Mouse (Mus musculus) left cerebral cortex, adult 8-10 months (tissue): ENCODE data around the gene Rac3. TPM values are rescaled to one million over a fixed set of nuclear protein-coding genes. Genes with fewer than 3 reads are reported as not detected.
A peak's percentile ranks its signal among the peaks of the same experiment; 100 is the strongest.
"Not testable (repeated sequence)": the region's sequence is repeated elsewhere in the genome, so short reads cannot be mapped to it uniquely, and the experiment has no call there.

ENCODE experiments used
- DNase-seq, 2 experiments: peaks; one replicate each; pipeline ENCODE4 v3.0.0; 2022; ENCODE audit warnings: low spot score in 2 of 2
- total RNA-seq, 4 experiments: library from RNA; stranded (reverse); gene quantifications; 2 replicates each; pipeline ENCODE4 v1.2.4; 2022

The Rac3 gene
- total RNA-seq = 10 to 100 TPM; 39.2 to 40.0 (median 39.6) TPM

GRCm38 (mm10) chr11:120721124-120722066 is at the start of gene Rac3:
Gene Rac3 (plus strand): TSS chr11:120721470.
- DNase-seq = peak in 1 of 2 experiments; percentile 34

- DNase-seq = peak; percentile 83 to 92
Measured at GRCm38 (mm10) chr11:120672687-120673593, 48.3 kb upstream of the Rac3 start, which contains the start of gene Aspscr1. Gene Aspscr1 (plus strand): TSS chr11:120672973.

GRCm38 (mm10) chr11:120673594-120674122 is 47.6 kb upstream of the Rac3 start:
- no peak for DNase-seq

- DNase-seq = not testable (repeated sequence)
Measured at GRCm38 (mm10) chr11:120675875-120676274, 45.4 kb upstream of the Rac3 start.

GRCm38 (mm10) chr11:120676951-120677350 is 44.3 kb upstream of the Rac3 start:
- DNase-seq = no peak

- no peak for DNase-seq
Measured at GRCm38 (mm10) chr11:120679909-120680308, 41.4 kb upstream of the Rac3 start.

- no peak for DNase-seq
Measured at GRCm38 (mm10) chr11:120682683-120683082, 38.6 kb upstream of the Rac3 start.

GRCm38 (mm10) chr11:120683536-120683935 is 37.7 kb upstream of the Rac3 start:
- no peak for DNase-seq

GRCm38 (mm10) chr11:120684086-120684485 is 37.2 kb upstream of the Rac3 start:
- DNase-seq = no peak

GRCm38 (mm10) chr11:120684660-120685059 is 36.6 kb upstream of the Rac3 start:
- DNase-seq = no peak

GRCm38 (mm10) chr11:120686650-120687272 is 34.5 kb upstream of the Rac3 start:
- no peak for DNase-seq

GRCm38 (mm10) chr11:120689365-120689764 is 31.9 kb upstream of the Rac3 start:
- DNase-seq = no peak

- DNase-seq = no peak
Measured at GRCm38 (mm10) chr11:120692471-120693011, 28.7 kb upstream of the Rac3 start.

GRCm38 (mm10) chr11:120693461-120693860 is 27.8 kb upstream of the Rac3 start:
- no peak for DNase-seq

GRCm38 (mm10) chr11:120695184-120695583 is 26.1 kb upstream of the Rac3 start:
- DNase-seq = no peak

- DNase-seq = no peak
Measured at GRCm38 (mm10) chr11:120695641-120696040, 25.6 kb upstream of the Rac3 start.

GRCm38 (mm10) chr11:120696568-120696967 is 24.7 kb upstream of the Rac3 start:
- DNase-seq = no peak

GRCm38 (mm10) chr11:120697741-120698140 is 23.5 kb upstream of the Rac3 start:
- no peak for DNase-seq

- DNase-seq = no peak
Measured at GRCm38 (mm10) chr11:120703696-120704454, 17.4 kb upstream of the Rac3 start.
